Mouse (Mus musculus): ENCODE measurements around the gene Ankrd54. TPM values are rescaled to one million over a fixed set of nuclear protein-coding genes. Genes with fewer than 3 reads are reported as not detected.
A peak's percentile ranks its signal among the peaks of the same experiment; 100 is the strongest.

The Ankrd54 gene
- polyA plus RNA-seq, 1 experiment from 2014 or later: 63.2 TPM

DNA sequence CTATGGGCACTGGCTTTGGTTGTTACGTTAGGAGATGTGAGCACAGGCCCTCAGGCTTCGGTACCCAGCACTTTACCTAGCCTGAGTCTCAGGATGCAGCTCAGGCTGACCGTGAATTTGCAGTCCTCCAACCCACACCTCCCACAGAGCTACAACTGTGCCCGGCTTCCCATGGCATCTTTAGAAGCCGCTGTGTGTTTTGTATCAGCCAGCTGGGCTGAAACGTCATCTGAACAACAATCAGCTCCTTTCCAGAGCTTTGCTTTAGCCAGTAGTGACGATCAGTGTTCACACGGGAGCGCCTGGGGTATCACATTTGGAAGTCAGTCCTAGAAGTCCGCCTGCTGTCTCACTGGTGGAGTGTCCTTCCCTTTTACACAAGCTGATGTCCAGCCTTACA lies 40.6 kb upstream of the Ankrd54 start:
- Histone ChIP-seq H3K27me3 (ENCODE audit: control insufficient read depth, insufficient read depth, low read length) (no peaks in the 10 kb centered on the region), H3K4me1 (ENCODE audit: control insufficient read depth, insufficient read depth, low read length) (peaks cover 4% of the 10 kb centered on the region; the same call in 1 of the 2 replicates), H3K9me3 (ENCODE audit: control insufficient read depth, low read length) (no peaks in the 10 kb centered on the region), H3K9ac (ENCODE audit: low read length) (no peak overlapping the region), H3K4me3 (ENCODE audit: low read depth, low read length) (no peak overlapping the region), H3K27ac (replicated peaks; ENCODE audit: low read depth, low read length) (no peak overlapping the region), H3K36me3 (ENCODE audit: control insufficient read depth, insufficient read depth, low read length) (no peaks in the 10 kb centered on the region), H3K4me2 (ENCODE audit: low read depth, severe bottlenecking) (no peak overlapping the region)
- ATAC-seq (ENCODE audit: insufficient number of reproducible peaks, low FRiP score, low TSS enrichment, low read depth) (no peak), DNase-seq (ENCODE audit: low spot score) (no peak)
- 77% methylated on average over 10 of the region's 10 CpGs for WGBS

DNA sequence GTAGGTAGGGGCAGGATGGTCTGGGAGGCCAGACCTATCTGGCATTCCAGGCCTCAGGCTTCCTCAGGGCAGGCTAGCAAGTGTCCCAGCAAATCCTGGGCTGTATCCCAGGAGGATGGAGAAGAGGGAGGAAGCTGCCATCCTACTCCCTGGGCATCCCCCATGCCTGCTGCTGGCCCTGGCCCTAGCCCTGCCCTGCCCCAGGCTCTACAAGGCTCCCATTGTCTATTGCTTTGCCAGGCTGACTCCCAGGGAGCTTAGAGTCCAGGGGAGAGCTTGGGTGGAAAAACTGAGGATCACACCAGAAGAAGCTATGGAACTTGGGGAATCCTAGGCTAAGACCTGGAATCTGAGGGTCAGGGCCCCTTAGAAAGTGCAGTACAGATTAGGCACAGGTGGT lies 38.8 kb upstream of the Ankrd54 start:
- Histone ChIP-seq H3K36me3 (ENCODE audit: control insufficient read depth, insufficient read depth, low read length) (no peaks in the 10 kb centered on the region), H3K27me3 (ENCODE audit: control insufficient read depth, insufficient read depth, low read length) (no peaks in the 10 kb centered on the region), H3K4me3 (ENCODE audit: low read depth, low read length) (no peak overlapping the region), H3K27ac (replicated peaks; ENCODE audit: low read depth, low read length) (no peak overlapping the region), H3K4me1 (ENCODE audit: control insufficient read depth, insufficient read depth, low read length) (no peaks in the 10 kb centered on the region), H3K4me2 (ENCODE audit: low read depth, severe bottlenecking) (no peak overlapping the region), H3K9ac (ENCODE audit: low read length) (0 out of 2 replicates have a peak overlapping the region, but pooled peaks have one; percentile 18), H3K9me3 (ENCODE audit: control insufficient read depth, low read length) (no peaks in the 10 kb centered on the region)
- DNase-seq (ENCODE audit: low spot score) (no peak), ATAC-seq (ENCODE audit: insufficient number of reproducible peaks, low FRiP score, low TSS enrichment, low read depth) (no peak)

DNA sequence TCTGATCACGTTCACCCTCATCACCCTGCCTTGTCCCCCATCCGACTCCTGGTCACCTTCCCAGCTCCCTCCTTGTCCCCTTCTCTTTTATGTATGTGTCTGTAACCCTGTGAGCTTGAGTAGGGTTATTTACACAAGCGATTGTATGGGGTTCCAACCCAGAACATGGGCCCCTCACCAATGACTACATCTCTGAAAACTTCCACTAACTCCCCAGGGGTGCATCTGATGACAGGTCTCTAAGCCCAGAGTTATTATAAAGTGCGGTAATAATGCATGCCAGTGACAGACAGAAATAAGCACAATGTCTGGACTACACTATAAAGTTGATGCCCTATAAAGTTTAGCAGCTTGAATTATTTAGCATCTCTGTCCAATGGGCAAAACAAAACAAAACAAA lies 37.7 kb upstream of the Ankrd54 start:
- no peaks in the 10 kb centered on the region for H3K27me3 ChIP-seq (ENCODE audit: control insufficient read depth, insufficient read depth, low read length)
- H3K4me1 ChIP-seq (ENCODE audit: control insufficient read depth, insufficient read depth, low read length): no peaks in the 10 kb centered on the region
- H3K9me3 ChIP-seq (ENCODE audit: control insufficient read depth, low read length): no peaks in the 10 kb centered on the region
- H3K4me3 ChIP-seq (ENCODE audit: low read depth, low read length): no peak overlapping the region
- no peak overlapping the region for H3K9ac ChIP-seq (ENCODE audit: low read length)
- H3K36me3 ChIP-seq (ENCODE audit: control insufficient read depth, insufficient read depth, low read length): no peaks in the 10 kb centered on the region; the same call in none of the 2 replicates
- ATAC-seq (ENCODE audit: insufficient number of reproducible peaks, low FRiP score, low TSS enrichment, low read depth) (no peak), DNase-seq (ENCODE audit: low spot score) (no peak)
- H3K4me2 ChIP-seq (ENCODE audit: low read depth, severe bottlenecking): no peak overlapping the region
- no peak overlapping the region for H3K27ac ChIP-seq (replicated peaks; ENCODE audit: low read depth, low read length)
- 81% methylated on average over 4 of the region's 4 CpGs for WGBS

DNA sequence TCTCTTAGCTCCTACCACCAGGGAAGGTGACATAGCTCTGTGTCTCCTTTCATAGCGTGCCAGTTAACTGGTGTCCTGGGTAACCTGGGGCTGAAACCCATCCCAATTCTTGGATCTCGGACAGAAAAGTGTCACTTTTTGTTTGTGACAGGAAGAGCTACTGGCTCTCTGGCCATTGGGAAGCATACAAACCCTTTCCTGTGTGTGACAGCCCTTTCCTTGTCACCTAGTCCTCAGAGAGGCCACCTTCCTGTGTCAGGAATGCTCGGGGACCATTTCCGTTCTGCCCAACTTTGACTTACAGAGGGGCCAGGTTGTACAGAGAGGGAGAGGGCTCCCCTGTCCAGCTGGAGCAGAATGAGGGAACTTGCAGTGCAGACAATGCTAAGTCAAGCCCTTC lies 36.8 kb upstream of the Ankrd54 start:
- Histone ChIP-seq H3K27ac (replicated peaks; ENCODE audit: low read depth, low read length) (no peak overlapping the region), H3K4me2 (ENCODE audit: low read depth, severe bottlenecking) (no peak overlapping the region), H3K9ac (ENCODE audit: low read length) (no peak overlapping the region), H3K4me3 (ENCODE audit: low read depth, low read length) (no peak overlapping the region), H3K36me3 (ENCODE audit: control insufficient read depth, insufficient read depth, low read length) (no peaks in the 10 kb centered on the region; the same call in none of the 2 replicates), H3K27me3 (ENCODE audit: control insufficient read depth, insufficient read depth, low read length) (no peaks in the 10 kb centered on the region), H3K9me3 (ENCODE audit: control insufficient read depth, low read length) (no peaks in the 10 kb centered on the region), H3K4me1 (ENCODE audit: control insufficient read depth, insufficient read depth, low read length) (no peaks in the 10 kb centered on the region)
- DNase-seq (ENCODE audit: low spot score) (no peak), ATAC-seq (ENCODE audit: insufficient number of reproducible peaks, low FRiP score, low TSS enrichment, low read depth) (no peak)
- 71% methylated on average over 4 of the region's 4 CpGs for WGBS

DNA sequence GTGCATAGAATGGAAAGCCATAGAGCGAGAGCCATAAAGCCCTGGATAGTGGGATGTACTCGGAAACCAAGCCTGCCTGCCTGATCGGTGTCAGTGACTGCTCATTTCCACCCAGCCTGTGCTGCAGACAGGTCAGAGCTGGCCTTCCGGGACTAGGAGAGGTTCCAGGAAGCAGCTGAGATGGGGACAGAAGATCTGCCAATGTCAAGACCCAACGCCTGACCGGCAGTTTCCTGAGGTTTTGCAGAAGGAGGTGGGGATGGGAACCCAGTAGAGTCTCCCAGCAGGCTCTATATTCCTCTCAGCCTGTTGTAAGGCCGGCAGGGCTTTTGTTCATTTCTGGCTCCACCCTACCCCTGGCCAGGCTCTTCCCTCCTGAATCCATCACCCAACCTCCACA lies 36.2 kb upstream of the Ankrd54 start:
- no peak overlapping the region for H3K4me2 ChIP-seq (ENCODE audit: low read depth, severe bottlenecking)
- no peaks in the 10 kb centered on the region for H3K27me3 ChIP-seq (ENCODE audit: control insufficient read depth, insufficient read depth, low read length)
- H3K9me3 ChIP-seq (ENCODE audit: control insufficient read depth, low read length): no peaks in the 10 kb centered on the region
- no peaks in the 10 kb centered on the region for H3K4me1 ChIP-seq (ENCODE audit: control insufficient read depth, insufficient read depth, low read length)
- H3K9ac ChIP-seq (ENCODE audit: low read length): no peak overlapping the region
- H3K4me3 ChIP-seq (ENCODE audit: low read depth, low read length): no peak overlapping the region
- H3K27ac ChIP-seq (replicated peaks; ENCODE audit: low read depth, low read length): no peak overlapping the region
- no peak for DNase-seq (ENCODE audit: low spot score)
- H3K36me3 ChIP-seq (ENCODE audit: control insufficient read depth, insufficient read depth, low read length): peaks cover 4% of the 10 kb centered on the region
- WGBS: 54% methylated on average over 7 of the region's 7 CpGs
- no peak for ATAC-seq (ENCODE audit: insufficient number of reproducible peaks, low FRiP score, low TSS enrichment, low read depth)

DNA sequence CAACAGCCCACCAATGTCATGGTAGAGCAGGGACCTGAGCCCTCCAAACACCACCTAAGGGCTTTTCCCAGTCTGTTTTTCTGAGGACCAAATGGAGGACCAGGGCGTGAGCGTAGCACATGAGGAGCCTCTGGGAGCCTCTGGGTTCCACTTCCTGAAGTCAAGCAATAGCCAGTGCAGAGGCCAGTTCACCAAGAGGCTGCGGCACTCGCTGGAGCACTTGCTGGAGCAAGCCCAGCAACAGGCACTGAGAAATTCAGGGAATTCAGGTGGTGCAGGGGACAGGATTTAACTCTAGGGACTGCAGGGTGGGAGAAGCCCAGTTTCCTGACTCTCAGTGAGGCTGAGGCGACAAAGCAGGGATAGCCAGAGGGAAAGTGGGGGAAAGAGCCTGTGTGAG lies 35.5 kb upstream of the Ankrd54 start:
- H3K27ac ChIP-seq (replicated peaks; ENCODE audit: low read depth, low read length): no peak overlapping the region
- no peak overlapping the region for H3K4me2 ChIP-seq (ENCODE audit: low read depth, severe bottlenecking)
- no peak overlapping the region for H3K9ac ChIP-seq (ENCODE audit: low read length)
- no peaks in the 10 kb centered on the region for H3K27me3 ChIP-seq (ENCODE audit: control insufficient read depth, insufficient read depth, low read length)
- ATAC-seq (ENCODE audit: insufficient number of reproducible peaks, low FRiP score, low TSS enrichment, low read depth) (no peak), DNase-seq (ENCODE audit: low spot score) (no peak)
- 55% methylated on average over 5 of the region's 5 CpGs for WGBS
- no peaks in the 10 kb centered on the region for H3K9me3 ChIP-seq (ENCODE audit: control insufficient read depth, low read length)
- peaks cover 7% of the 10 kb centered on the region for H3K36me3 ChIP-seq (ENCODE audit: control insufficient read depth, insufficient read depth, low read length)
- H3K4me1 ChIP-seq (ENCODE audit: control insufficient read depth, insufficient read depth, low read length): no peaks in the 10 kb centered on the region
- H3K4me3 ChIP-seq (ENCODE audit: low read depth, low read length): no peak overlapping the region

DNA sequence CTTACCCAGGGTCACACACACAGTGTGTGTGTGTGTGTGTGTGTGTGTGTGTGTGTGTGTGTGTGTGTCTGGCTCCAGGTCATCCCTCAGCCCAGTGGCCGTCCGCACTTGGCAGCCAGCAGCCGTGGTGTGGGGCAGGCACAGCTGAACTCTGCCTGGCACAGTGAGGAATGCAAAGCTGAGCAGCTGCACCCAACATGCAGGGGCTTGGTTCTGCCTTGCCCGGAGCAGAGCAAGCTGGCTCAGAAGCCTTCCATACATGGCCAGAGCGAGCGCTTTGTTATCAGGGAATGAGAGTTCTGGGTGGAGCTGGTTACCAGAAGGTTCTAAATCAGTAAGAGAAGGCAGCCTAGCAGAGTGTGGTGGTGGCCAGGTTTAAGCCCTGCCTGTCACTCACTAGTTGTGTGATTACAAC lies 34.9 kb upstream of the Ankrd54 start:
- Histone ChIP-seq H3K36me3 (ENCODE audit: control insufficient read depth, insufficient read depth, low read length) (peaks cover 7% of the 10 kb centered on the region), H3K27me3 (ENCODE audit: control insufficient read depth, insufficient read depth, low read length) (no peaks in the 10 kb centered on the region), H3K4me3 (ENCODE audit: low read depth, low read length) (no peak overlapping the region), H3K4me1 (ENCODE audit: control insufficient read depth, insufficient read depth, low read length) (no peaks in the 10 kb centered on the region), H3K4me2 (ENCODE audit: low read depth, severe bottlenecking) (no peak overlapping the region), H3K9me3 (ENCODE audit: control insufficient read depth, low read length) (no peaks in the 10 kb centered on the region), H3K9ac (ENCODE audit: low read length) (no peak overlapping the region), H3K27ac (replicated peaks; ENCODE audit: low read depth, low read length) (no peak overlapping the region)
- 50% methylated on average over 6 of the region's 6 CpGs for WGBS
- DNase-seq (ENCODE audit: low spot score) (no peak), ATAC-seq (ENCODE audit: insufficient number of reproducible peaks, low FRiP score, low TSS enrichment, low read depth) (no peak)

DNA sequence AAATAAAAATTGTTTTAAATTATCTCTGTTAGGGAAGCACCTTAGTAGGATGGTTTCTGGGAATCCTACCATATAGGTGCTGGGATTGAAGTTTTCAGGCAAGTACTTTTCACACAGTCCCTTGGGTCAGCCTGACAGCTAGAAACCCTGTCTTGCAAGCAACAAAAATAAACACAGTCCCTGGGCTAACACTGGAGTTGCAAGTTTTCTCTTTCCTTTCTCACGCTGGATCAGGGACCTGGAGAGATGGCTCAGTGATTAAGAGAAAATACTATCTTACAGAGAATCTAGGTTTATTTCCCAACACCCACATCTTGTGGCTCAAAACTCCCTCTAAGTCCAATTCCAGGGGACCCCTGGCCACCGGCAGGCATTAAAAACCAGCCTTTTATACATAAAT lies 34.4 kb upstream of the Ankrd54 start:
- H3K4me3 ChIP-seq (ENCODE audit: low read depth, low read length): no peak overlapping the region
- ATAC-seq (ENCODE audit: insufficient number of reproducible peaks, low FRiP score, low TSS enrichment, low read depth) (no peak), DNase-seq (ENCODE audit: low spot score) (no peak)
- H3K27ac ChIP-seq (replicated peaks; ENCODE audit: low read depth, low read length): no peak overlapping the region
- H3K4me2 ChIP-seq (ENCODE audit: low read depth, severe bottlenecking): no peak overlapping the region
- peaks cover 10% of the 10 kb centered on the region for H3K36me3 ChIP-seq (ENCODE audit: control insufficient read depth, insufficient read depth, low read length)
- H3K27me3 ChIP-seq (ENCODE audit: control insufficient read depth, insufficient read depth, low read length): no peaks in the 10 kb centered on the region
- no peaks in the 10 kb centered on the region for H3K4me1 ChIP-seq (ENCODE audit: control insufficient read depth, insufficient read depth, low read length)
- H3K9me3 ChIP-seq (ENCODE audit: control insufficient read depth, low read length): no peaks in the 10 kb centered on the region
- WGBS: 44% methylated on average over 2 of the region's 2 CpGs
- no peak overlapping the region for H3K9ac ChIP-seq (ENCODE audit: low read length)

DNA sequence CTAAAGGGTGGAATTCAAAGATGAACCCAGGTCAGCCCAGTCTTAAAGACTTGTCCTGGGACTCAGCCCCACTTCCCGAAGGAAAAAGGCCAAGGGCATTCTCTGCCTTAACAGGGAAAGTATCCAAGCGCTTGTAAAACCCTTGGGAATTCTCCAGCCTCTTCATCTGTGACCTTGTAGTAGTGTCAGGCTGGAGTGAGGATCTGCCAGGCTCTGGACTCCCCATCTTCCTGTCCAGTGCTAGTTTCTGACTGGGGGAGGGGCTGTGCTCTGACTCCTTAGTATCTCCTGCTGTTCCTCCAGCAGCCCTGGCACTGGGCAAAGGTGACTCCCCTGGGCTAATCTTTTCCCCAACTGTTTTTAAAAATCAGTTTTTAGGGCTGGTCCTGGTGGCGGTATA lies 33.9 kb upstream of the Ankrd54 start:
- DNase-seq (ENCODE audit: low spot score): no peak
- ATAC-seq (ENCODE audit: insufficient number of reproducible peaks, low FRiP score, low TSS enrichment, low read depth): no peak
- Histone ChIP-seq H3K4me3 (ENCODE audit: low read depth, low read length) (no peak overlapping the region), H3K36me3 (ENCODE audit: control insufficient read depth, insufficient read depth, low read length) (peaks cover 13% of the 10 kb centered on the region), H3K27ac (replicated peaks; ENCODE audit: low read depth, low read length) (no peak overlapping the region; the same call in 1 of the 2 replicates), H3K27me3 (ENCODE audit: control insufficient read depth, insufficient read depth, low read length) (no peaks in the 10 kb centered on the region), H3K4me1 (ENCODE audit: control insufficient read depth, insufficient read depth, low read length) (no peaks in the 10 kb centered on the region), H3K4me2 (ENCODE audit: low read depth, severe bottlenecking) (no peak overlapping the region), H3K9ac (ENCODE audit: low read length) (no peak overlapping the region), H3K9me3 (ENCODE audit: control insufficient read depth, low read length) (no peaks in the 10 kb centered on the region)
- 72% methylated on average over 3 of the region's 3 CpGs for WGBS

Measured in limb, embryonic 11.5 days (tissue).